Comparison of ENCODE assay signal across 8 mouse cellular contexts in genomic region chr7:110768451-110769064, GRCm38 (mm10). TPM values are rescaled to one million over a fixed set of nuclear protein-coding genes. Genes with fewer than 3 reads are reported as not detected.
DNase-seq lines count a peak whose midpoint lies in the region; ATAC-seq lines count a peak whose summit lies in the region.

No protein-coding gene starts in this region.

- H3K4me1 ChIP-seq in forebrain, embryonic 13.5 days = peaks cover 15% of the 10 kb centered on the region

- peaks cover 22% of the 10 kb centered on the region for H3K27me3 ChIP-seq in forebrain, embryonic 13.5 days

- under 1% methylated on average over 59 of the region's 61 CpGs for WGBS in forebrain, embryonic 13.5 days

- no peak overlapping the region for H3K27ac ChIP-seq in forebrain, embryonic 13.5 days

- DNase-seq in CD8-positive naive resting alpha-beta T cell, adult 2 months (ENCODE audit: low read depth in 2 of 2, low spot score in 2 of 2) = peak; percentile 15 to 23
- peak; percentile 50 for DNase-seq in heart, postnatal 4 days
- peak; percentile 30 to 47 for DNase-seq in layer of hippocampus, adult 18-20 months (ENCODE audit: low spot score in 2 of 2)
- DNase-seq in lung, postnatal 14 days = peak; percentile 62
- DNase-seq in right cerebral cortex, adult 18-20 months = peak; percentile 50
- DNase-seq in urinary bladder, postnatal 25 days (ENCODE audit: low spot score) = peak; percentile 51

- peak overlapping the region; percentile 52 for H3K4me3 ChIP-seq in forebrain, embryonic 13.5 days

- H3K9ac ChIP-seq in forebrain, embryonic 13.5 days = peak overlapping the region; percentile 74

- ATAC-seq in cerebellum, adult (ENCODE audit: insufficient number of reproducible peaks, low FRiP score, low TSS enrichment) = peak; percentile 82
- ATAC-seq in forebrain, embryonic 13.5 days = peak; percentile 80

- H3K4me2 ChIP-seq in forebrain, embryonic 13.5 days = peak overlapping the region; percentile 95

- H3K9me3 ChIP-seq in forebrain, embryonic 13.5 days (replicated peaks) = no peaks in the 10 kb centered on the region

- no peaks in the 10 kb centered on the region for H3K36me3 ChIP-seq in forebrain, embryonic 13.5 days (ENCODE audit: poor library complexity, severe bottlenecking)

RNA-seq across cellular contexts. Expression of gene Ampd3, which starts 0.6 kb away (rescaled TPM):
- 1.5 TPM in 2 replicates for polyA plus RNA-seq in forebrain, embryonic 13.5 days (2015; fragmentation: Nextera tagmentation; extraction: Ambion mirVana)
- total RNA-seq in heart, postnatal 4 days (2021) = 10 to 100 TPM; 23.8 to 30.3 TPM
- 10 to 100 TPM; 23.8 to 24.5 TPM for total RNA-seq in layer of hippocampus, adult 18-20 months (2021)
